Mouse (Mus musculus) yolk sac, embryonic 10.5 days (tissue): ENCODE results near the gene Mpzl2.
"Not testable (repeated sequence)": the region's sequence is repeated elsewhere in the genome, so short reads cannot be mapped to it uniquely, and the experiment has no call there.

Experiments
- DNase-seq: peaks from one replicate; pipeline ENCODE4 v3.0.0-alpha.2; 2017; ENCODE audit warnings: low spot score

The Mpzl2 gene

GRCm38 (mm10) chr9:45034526-45034925 lies 5.1 kb upstream of the Mpzl2 start:
- DNase-seq = no peak

- DNase-seq = not testable (repeated sequence)
Measured at GRCm38 (mm10) chr9:45037803-45038202, 1.8 kb upstream of the Mpzl2 start.

- DNase-seq = peak; percentile 39
Measured at GRCm38 (mm10) chr9:45040066-45040845, 657 bp downstream of the Mpzl2 start.

- DNase-seq = peak; percentile 63
Measured at GRCm38 (mm10) chr9:45041131-45041838, 1.7 kb downstream of the Mpzl2 start.

- DNase-seq = peak; percentile 87
Measured at GRCm38 (mm10) chr9:45042056-45042720, 2.6 kb downstream of the Mpzl2 start.

GRCm38 (mm10) chr9:45042947-45043346 lies 3.3 kb downstream of the Mpzl2 start:
- DNase-seq = peak; percentile 18

GRCm38 (mm10) chr9:45046973-45047372 lies 7.4 kb downstream of the Mpzl2 start:
- no peak for DNase-seq

- DNase-seq = no peak
Measured at GRCm38 (mm10) chr9:45048511-45048910, 8.9 kb downstream of the Mpzl2 start.

GRCm38 (mm10) chr9:45049731-45050130 lies 10.1 kb downstream of the Mpzl2 start:
- no peak for DNase-seq

GRCm38 (mm10) chr9:45050301-45050700 lies 10.7 kb downstream of the Mpzl2 start:
- DNase-seq = no peak

GRCm38 (mm10) chr9:45055082-45055713 lies 15.6 kb downstream of the Mpzl2 start, which contains the start of gene Mpzl3:
Gene Mpzl3, plus strand, starts transcription at chr9:45055186.
- DNase-seq = peak; percentile 93

- no peak for DNase-seq
Measured at GRCm38 (mm10) chr9:45058304-45058940, 18.8 kb downstream of the Mpzl2 start.

GRCm38 (mm10) chr9:45060151-45060550 lies 20.6 kb downstream of the Mpzl2 start:
- DNase-seq = no peak

GRCm38 (mm10) chr9:45062677-45063076 lies 23.1 kb downstream of the Mpzl2 start:
- DNase-seq = no peak

- no peak for DNase-seq
Measured at GRCm38 (mm10) chr9:45064421-45064820, 24.8 kb downstream of the Mpzl2 start.

GRCm38 (mm10) chr9:45066735-45067134 lies 27.1 kb downstream of the Mpzl2 start:
- no peak for DNase-seq

- no peak for DNase-seq
Measured at GRCm38 (mm10) chr9:45071800-45072199, 32.2 kb downstream of the Mpzl2 start.

GRCm38 (mm10) chr9:45077859-45078258 lies 38.3 kb downstream of the Mpzl2 start:
- no peak for DNase-seq

GRCm38 (mm10) chr9:45079011-45079410 lies 39.4 kb downstream of the Mpzl2 start, which contains the start of gene Jaml:
Gene Jaml, plus strand, starts transcription at chr9:45079183.
- no peak for DNase-seq

- no peak for DNase-seq
Measured at GRCm38 (mm10) chr9:45083132-45083531, 43.5 kb downstream of the Mpzl2 start.

GRCm38 (mm10) chr9:45084556-45084955 lies 45.0 kb downstream of the Mpzl2 start:
- DNase-seq = no peak
